Mouse (Mus musculus): ENCODE data around the gene Stk19. TPM values are rescaled to one million over a fixed set of nuclear protein-coding genes. Genes with fewer than 3 reads are reported as not detected.

Gene Stk19
- total RNA-seq (2014; fragmentation: Nextera tagmentation) (24.0 and 47.6 TPM in 2 replicates), total RNA-seq (2017) (23.1 and 29.0 TPM in 2 replicates)

DNA sequence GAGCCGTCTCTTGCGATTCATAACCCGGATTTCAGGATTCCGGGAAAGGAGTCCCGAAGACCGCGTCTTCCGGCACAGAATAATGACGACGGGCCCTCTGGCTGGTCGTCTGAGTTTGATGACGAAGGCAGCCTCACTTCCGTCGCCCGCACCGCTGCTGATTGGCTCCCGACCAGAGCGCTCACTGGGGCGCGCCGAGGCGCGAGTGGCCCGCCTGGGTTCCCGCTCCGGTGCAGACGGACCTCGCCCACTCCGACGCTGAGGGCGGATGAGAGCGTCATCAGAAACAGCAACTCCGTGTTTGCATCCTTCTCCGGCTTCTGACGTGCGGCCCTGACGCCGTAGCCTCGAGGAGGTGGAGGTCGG is at the start of gene Stk19, which contains the start of gene Dxo:
Stk19 (minus strand) TSS at position 90 of the 366 bp plus-strand sequence.
Dxo (plus strand) TSS at position 164 of the 366 bp plus-strand sequence.
- peak; percentile 96 for ATAC-seq (replicated peaks; ENCODE audit: poor library complexity, severe bottlenecking)

DNA sequence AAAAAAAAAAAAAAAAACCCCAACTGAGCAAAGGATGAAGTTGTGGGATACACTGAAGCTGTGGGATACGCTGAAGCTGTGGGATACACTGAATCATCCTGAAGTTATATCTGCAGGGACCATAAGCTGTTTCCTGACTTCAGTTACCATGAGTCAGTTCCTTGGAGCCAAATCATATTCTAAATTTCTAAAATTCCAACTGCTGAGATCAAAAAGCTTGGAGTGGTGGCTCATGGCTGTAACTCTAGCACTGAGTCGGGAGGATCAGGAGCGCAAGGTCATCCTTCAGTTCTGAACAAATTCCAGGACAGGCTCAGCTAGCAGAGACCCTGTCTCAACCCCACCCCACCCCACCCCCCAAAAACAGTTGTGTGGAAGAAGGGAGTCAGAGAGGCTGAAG is 48.9 kb upstream of the Stk19 start:
- ATAC-seq (replicated peaks; ENCODE audit: poor library complexity, severe bottlenecking): no peak

DNA sequence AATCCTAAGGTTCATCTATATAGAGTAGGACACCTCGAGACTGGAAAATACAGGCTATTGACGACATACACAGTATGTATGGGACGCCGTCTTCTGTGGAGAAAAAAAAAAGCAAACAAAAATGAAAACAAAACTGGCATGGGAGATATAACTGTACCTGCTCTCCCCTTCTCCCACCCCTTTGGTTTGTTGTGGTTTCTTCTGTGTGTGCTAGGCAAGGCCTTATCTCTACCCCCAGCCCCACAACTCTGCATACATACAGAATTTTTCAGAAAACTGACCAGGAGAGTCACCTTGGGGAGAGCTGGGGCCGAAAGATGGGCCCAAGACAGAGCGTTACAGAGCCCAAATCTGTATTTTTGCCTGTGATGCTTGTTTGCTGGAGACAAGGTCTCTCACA is 48.0 kb upstream of the Stk19 start:
- no peak for ATAC-seq (replicated peaks; ENCODE audit: poor library complexity, severe bottlenecking)

DNA sequence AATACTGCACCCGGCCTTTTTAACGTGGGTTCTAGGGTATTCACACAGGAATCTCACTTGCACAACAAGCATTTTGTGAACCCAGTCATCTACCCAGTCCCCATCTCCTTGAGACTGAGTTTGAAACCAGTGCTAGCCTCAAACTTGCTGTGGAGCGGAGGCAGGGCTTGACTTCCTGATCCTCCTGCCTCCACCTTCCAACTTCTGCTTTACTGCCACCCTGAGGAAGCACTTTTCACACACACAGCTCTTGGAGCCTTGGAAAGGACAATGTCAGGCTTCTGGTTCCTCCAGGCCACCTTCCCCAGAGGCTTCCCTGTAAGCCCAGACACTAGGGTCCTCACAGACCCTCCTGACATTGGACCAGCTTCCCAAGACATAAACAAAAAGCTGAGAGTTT is 46.6 kb upstream of the Stk19 start:
- peak; percentile 80 for ATAC-seq (replicated peaks; ENCODE audit: poor library complexity, severe bottlenecking)

DNA sequence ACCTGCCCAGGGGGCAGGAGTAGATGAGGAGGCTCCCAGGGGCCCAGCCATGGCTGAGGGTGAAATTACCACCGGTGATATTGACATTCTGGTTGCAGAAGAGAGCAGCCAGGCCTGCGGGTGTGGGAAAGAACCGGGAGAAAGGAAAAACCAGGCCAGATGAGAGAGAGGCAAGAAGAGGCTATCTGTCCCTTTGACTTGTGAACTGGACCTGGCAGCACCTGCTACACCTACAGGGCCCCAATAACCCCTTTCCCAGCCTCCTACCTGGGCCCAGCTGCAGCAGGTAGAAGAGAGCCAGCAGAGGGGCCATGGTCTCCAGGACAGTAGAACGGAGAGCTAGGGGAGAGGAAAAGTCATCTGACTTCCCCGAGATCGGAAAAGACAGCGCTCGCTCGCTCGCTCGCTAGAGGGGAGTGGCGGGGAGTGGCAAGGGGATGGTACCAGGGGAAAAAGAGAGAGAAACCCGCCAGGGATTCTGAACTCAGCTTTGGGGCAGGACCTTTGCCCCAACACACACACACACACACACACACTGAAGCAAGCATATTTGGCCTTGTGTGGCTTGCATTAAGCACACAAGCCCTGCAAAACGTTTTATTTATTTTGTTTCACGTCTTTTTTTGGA is 45.1 kb upstream of the Stk19 start, which contains the start of gene Gm20547:
Gm20547 (minus strand) TSS at position 360 of the 628 bp plus-strand sequence.
- no peak for ATAC-seq (replicated peaks; ENCODE audit: poor library complexity, severe bottlenecking)

DNA sequence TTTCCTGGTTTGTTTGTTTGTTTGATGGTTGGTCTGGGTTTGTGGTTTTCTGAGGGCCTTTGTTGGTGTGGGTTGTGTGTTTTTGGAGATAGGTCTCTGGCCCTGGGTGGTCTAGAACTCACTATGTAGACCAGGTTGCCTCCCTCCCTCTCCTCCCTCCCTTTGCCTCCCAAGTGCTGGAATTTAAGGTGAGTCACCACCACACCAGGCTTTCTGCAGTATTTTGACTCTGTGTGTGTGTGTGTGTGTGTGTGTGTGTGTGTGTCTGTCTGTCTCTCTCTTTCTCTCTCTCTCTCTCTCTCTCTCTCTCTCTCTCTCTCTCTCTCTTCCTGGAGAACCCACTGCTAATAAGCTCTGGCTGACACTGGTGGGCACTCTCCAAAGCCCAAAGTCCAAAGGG is 44.4 kb upstream of the Stk19 start:
- ATAC-seq (replicated peaks; ENCODE audit: poor library complexity, severe bottlenecking): no peak

DNA sequence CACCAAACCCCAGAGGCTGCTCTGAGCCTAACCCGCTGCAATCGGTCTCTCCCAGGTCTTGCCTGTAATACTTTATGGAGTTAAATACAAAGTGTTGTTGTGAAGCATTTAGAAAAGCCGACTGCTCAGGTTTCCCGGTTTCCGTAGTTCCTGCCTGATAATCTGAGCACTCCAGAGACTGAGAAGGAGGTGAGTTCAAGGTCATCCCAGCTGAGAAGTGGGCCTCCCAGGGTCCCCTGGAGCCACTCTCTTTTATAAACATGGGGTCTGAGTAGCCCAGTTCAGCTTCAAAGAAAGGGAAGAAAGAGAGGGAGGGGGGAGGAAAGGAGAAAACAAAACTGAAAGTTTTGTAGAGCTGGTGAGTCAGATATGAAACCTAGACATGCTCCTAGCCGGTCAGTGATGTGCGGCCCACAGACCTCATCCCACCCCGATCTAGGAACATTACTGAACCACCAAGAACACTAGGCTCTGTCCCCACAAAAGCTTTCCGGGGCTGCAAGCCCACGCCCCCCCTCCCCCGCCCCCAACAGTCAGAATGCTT is 42.7 kb upstream of the Stk19 start, which contains the start of gene Zbtb12:
Zbtb12 (plus strand) TSS at position 148 of the 544 bp plus-strand sequence.
- peak; percentile 52; the same call in 1 of the 2 replicates for ATAC-seq (replicated peaks; ENCODE audit: poor library complexity, severe bottlenecking)

DNA sequence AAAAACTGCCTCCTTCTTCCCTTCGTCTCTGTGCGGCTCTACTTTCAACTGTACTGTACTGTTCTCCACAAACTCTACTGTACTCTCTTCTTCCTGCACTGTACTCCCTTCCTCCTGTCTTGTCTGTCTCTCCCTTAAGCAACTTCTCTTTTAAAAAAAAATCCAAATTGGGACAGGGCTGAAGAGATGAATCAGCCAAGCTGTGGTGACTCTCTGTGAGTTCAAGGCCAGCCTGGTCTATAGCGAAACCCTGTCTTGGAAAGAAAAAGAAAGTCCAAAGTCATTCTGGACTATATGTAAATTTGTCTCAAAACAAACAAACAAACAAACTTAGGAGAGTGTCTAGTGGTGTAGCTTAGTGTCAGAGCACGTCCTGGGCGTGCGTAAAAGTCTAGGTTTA is 37.6 kb upstream of the Stk19 start:
- no peak for ATAC-seq (replicated peaks; ENCODE audit: poor library complexity, severe bottlenecking)

DNA sequence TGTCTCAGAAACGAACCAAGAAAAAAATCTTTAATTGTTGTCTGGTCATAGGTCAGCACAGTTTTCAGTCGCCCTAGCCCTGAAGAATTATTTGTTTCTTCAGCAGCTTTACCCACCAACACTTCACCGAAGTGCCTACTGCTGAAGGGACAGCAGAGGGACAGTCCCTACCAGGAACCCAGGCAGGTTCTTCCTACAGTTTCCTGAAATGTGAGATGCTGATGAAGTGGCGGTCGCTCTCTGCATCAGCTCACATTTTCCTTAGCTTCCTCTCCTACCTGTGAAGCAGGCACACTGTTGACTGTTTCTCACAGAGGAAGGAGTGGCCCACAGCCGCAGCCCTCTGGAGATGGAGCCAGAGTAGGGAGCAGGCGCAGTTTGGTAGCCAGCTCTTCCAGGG is 29.2 kb upstream of the Stk19 start:
- no peak for ATAC-seq (replicated peaks; ENCODE audit: poor library complexity, severe bottlenecking)

DNA sequence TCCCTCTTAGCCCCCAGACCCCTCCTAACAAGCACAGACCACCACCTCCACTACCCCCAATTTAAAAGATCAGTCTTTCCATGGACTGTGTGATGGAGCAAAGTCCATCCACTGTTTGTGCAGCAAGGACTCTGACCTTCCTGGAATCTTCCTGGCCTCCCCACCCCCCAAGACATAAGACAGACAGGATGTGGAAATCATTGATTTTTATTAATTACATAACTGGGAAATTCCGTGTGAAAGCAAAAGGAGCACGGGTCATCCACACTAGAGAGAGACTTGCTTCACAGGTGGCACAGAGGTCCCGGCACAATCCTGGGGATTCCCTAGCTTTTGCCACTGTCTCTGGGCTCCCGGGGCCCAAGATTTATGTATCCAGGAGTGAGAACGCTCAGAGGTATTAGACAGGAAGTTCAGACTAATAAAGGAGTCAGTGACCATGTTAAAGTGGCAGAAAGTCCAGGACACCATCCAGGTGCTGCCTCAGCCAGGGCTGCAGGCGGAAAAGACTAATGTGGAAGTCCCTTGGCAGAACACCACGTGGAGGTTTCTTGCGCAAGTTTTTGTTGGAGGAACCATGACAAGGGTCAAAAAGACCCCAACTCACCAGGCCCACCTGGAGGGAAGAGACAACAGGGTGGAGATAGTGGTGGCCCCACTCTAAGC is 25.8 kb upstream of the Stk19 start, which contains the start of gene Cfb:
Cfb (minus strand) TSS at position 103 of the 666 bp plus-strand sequence.
- no peak for ATAC-seq (replicated peaks; ENCODE audit: poor library complexity, severe bottlenecking)

DNA sequence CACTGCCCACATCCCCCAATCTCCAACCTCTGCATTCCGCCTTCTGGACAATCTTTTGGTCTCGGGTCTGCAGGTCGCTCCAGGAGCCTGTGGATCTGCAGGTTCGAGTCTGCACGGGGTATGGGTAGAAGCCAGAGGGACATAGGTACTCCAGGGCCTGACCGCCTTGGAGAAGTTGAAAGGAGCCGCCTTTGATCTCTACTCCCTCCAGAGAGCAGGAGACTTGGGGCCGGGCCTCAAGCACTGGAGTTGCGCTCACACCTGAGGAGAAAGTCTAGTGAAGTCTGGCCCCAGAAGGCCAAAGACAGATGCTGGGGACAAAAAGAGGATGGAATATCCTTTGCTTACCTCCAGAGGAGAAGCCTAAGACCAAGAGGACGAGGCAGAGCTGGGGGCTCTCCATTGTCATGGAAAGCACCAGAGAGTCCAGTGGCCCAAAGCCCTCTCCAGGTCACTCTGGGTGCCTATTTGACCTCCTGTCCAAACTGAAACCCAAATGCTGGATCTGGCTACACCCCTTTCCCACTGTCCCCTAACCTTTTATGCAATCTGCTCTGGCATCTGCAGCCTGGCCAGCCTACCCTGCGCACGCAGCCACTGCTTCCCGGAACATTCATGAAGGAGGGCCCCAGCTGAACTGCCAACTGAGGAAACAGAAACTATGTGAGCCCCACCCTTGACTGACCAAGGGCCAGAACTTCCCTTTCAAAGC is 25.1 kb upstream of the Stk19 start:
- ATAC-seq (replicated peaks; ENCODE audit: poor library complexity, severe bottlenecking): 0 out of 2 replicates have a peak, but pooled peaks have one; percentile 8

DNA sequence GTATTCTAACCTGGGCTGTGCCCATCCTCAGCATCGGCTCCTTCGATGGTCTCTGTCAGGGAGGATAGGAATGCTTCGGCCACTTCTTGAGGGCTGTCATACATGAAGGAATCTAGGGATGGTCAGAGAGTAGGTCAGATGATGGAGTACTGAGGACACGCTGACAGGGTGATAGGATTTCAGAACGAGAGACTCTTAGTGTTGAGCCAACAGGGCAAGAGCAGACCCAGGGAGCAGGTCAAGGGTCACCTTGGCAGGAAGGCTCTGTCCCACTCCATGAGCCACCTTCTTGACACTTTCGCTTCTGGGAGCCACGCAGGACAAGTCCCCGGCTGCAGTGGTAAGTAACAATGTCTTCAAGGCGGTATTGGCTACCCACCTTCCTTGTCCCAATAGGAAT is 23.8 kb upstream of the Stk19 start:
- ATAC-seq (replicated peaks; ENCODE audit: poor library complexity, severe bottlenecking): no peak

DNA sequence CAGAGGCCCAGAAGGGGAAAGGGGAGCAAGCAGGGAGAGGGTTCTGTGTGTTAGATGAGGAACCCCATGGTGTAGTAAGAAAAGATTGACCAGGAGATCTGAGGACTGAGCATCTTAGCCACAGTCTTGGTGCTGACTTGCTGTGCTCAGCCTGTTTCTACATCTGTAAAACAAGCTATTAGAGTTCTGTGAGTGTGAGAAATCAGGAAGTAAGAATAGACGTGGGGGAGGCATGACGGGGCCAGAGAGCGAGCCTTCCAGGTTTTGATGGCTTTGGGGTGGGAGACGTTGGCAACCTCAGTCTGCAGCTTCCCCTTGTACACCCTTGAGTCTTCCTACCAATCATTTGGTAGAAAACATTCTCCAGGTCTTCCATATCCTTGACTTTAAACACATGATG is 21.9 kb upstream of the Stk19 start:
- ATAC-seq (replicated peaks; ENCODE audit: poor library complexity, severe bottlenecking): peak; percentile 50

DNA sequence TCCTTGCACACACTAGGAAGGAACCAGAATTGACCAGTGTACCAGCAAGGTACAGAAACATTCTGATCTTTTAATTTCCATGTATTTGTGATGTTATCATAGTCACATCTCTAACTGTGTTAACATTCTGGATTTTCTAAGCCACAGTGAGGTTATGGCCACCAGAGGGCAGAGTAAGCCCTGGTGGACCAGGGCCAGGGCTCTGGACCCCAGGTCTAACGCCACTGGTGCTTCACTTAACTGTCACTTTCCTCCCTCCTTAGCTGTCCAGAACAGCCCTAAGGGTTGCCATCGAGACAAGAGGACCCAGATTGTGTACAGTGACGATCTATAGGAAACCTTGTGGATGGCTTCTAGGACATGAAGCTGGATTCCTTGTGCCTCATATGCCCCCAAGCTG is 19.1 kb upstream of the Stk19 start:
- peak; percentile 45 for ATAC-seq (replicated peaks; ENCODE audit: poor library complexity, severe bottlenecking)

DNA sequence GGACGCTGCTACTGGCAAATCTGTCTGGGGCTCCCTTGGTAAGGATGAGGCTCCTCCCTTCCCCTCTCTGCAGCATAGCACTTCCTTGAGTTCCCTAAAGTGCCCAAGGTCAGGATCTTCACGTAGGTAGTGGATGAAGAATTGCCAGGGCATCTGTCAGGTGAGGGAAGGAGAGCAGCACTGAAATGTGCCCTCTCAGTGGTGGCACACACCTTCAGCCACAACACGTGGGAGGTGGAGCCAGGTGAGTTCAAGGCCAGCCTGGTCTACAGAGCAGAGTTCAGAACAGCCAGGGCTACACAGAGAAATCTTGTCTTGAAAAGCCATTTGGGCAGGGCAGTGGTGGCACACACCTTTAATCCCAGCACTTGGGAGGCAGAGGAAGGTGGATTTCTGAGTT is 18.0 kb upstream of the Stk19 start:
- ATAC-seq (replicated peaks; ENCODE audit: poor library complexity, severe bottlenecking): no peak

DNA sequence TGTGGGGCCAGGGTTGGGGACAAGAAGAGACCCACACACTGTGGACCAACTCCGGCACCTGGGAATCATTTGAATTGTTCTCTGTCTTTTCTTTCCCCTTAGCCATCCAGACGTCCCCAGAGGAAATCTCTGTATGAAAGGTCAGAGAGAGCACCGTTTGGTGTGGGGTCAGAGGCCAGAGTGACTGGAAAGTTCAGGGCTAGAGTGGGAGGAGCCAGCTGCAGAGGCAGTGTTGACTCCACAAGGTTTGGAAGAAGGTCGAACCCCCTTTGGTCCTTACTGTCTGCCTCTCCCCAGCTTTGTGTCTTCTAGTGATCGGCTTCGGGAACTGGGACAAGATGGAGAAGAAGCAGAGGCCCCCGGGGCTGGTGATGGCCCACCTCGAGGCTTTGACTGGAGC is 16.8 kb upstream of the Stk19 start:
- no peak for ATAC-seq (replicated peaks; ENCODE audit: poor library complexity, severe bottlenecking)

DNA sequence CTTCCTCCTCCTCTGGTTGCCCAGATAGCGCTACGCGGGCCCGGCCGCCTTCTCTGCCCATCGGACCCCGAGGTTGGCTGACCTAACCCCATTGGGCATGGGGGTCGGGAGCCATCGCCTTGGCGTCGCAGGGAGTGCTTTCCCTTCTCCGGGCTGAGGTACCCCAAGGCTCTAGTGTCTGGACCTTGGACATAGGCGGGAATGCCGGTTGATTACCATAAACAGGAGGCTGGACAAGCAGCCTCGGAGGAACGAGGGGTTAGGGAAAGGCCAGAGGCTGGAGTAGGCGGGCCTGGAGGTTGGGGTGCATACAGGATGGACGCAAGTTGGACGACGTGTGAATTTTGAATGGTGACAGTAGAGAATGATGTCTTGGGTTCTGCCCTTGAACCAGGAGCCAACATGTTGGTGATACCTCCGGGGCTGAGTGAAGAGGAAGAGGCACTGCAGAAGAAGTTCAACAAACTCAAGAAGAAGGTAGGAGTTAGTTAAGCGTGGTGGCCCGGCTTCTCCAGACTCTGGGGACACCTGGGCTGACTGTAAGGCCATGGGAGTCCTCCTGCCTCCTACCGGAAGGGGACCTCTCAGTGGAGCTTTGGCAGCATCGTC is 13.9 kb upstream of the Stk19 start:
- no peak for ATAC-seq (replicated peaks; ENCODE audit: poor library complexity, severe bottlenecking)

DNA sequence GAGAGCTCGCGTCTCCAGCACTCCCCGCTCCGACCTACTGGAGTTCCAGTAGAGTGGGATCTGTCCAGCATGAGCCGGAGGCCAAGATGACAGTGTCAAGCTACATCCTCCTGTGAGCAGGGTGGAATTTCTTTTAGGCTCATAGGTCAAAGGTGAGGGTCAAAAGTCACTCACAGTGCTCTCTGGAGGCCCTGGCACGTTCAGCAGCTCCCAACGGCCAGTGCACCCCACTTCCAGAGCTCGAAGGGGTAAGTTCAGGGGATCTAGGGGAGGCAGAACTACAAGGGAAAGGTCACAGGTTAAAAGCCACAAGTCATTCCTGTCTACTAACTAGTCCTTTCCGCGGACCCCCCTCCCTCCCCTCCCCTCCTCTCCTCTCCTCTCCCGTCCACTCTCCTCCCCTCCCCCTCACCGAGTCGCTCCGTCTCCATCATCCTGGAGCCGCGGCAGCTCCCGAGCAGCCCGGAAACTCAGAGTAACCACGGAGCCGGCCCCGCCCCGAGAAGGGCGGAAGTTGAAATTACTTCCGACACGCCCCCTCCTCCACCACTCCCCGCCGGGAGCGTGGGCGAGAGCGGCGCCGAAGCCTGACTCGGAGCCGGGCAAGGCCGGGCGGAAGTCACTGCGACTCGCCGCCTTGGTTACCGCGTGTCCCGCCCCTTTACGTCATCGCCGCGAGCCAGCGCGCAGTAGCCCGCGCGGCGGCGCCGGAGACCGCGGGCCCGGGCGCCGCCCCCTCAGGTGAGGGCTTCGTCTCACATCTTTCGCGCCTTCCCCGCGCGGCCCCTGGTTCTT is 13.2 kb upstream of the Stk19 start, which contains the start of the genes Skiv2l and Nelfe:
Skiv2l (minus strand) TSS at position 489 of the 795 bp plus-strand sequence.
Nelfe (plus strand) TSS at position 670 of the 795 bp plus-strand sequence.
- peak; percentile 98 for ATAC-seq (replicated peaks; ENCODE audit: poor library complexity, severe bottlenecking)

DNA sequence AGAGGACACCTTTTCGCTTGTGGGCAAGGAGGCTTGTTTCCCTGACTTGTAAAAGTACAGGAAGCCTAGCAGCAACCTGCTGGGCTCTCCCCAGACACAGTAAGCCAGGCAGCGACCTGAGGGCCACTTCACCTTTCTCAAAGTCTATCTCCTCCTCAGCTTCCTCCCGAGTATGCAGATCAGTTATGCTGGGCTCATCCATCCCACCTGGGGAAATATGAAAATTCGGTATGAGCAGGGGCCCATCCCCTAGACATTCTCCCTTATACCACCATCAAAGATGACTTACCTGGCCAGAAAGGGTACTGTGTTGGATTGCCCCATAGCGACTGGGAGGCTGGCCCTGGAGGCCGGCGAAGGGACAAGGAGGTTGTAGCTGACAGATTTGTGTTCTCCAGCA is 10.9 kb upstream of the Stk19 start:
- ATAC-seq (replicated peaks; ENCODE audit: poor library complexity, severe bottlenecking): no peak
